Mouse (Mus musculus): ENCODE results near the gene Hc.

Hc gene

DNA sequence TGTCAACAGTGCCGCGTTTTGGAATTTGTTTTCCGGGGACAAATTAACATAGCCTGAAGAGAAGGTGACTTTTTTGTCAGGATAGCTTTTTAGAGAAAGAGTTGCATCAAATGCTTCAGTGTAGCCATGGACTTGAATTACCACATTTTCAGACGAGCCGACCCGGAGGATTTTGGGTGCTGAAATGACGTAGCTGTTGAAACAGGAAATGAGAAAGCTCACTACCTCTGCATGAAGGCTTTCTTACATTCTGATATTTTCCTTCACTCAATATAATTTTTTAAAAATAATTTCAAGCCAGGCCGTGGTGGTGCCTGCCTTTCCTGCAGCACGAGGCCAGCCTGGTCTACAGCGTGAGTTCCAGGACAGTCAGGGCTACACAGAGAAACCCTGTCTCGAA is 4.0 kb downstream of the Hc start:
- DNase-seq = no peak

DNA sequence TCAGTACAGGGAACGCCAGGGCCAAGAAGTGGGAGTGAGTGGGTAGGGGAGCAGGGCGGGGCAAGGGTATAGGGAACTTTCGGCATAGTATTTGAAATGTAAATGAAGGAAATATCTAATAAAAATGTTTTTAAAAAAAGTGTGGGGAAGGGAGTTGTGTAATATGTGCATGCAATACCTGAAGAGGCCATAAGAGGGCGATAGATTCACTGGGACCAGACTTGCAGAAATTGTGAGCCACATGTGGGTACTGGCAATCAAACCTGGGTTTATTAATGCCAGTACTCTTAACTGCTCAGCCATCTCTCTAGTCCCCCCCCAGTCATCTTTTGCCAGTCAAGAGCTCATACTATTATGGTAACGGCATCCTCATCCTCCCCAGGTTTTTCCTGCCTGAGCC is 12.4 kb downstream of the Hc start:
- DNase-seq = peak; percentile 20

DNA sequence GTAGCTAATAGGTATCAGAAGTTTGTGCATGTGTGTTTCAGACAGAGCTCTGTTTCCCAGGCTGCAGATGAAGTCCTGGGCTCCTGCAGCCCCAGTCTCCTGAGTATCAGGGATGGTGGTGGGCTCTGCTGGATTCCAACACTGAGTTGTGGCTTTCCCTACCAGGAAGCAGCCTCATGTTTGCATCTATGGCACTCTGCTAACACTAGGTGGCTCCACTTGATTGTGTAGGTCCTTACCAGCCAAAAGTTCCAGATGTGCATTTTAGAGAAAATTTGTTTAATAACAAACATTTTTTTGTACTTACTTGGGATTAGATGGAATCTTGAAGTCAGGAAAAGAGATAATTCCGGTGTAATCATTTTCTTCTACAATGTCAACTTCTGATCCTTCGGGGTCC is 16.3 kb downstream of the Hc start:
- DNase-seq = peak; percentile 62

DNA sequence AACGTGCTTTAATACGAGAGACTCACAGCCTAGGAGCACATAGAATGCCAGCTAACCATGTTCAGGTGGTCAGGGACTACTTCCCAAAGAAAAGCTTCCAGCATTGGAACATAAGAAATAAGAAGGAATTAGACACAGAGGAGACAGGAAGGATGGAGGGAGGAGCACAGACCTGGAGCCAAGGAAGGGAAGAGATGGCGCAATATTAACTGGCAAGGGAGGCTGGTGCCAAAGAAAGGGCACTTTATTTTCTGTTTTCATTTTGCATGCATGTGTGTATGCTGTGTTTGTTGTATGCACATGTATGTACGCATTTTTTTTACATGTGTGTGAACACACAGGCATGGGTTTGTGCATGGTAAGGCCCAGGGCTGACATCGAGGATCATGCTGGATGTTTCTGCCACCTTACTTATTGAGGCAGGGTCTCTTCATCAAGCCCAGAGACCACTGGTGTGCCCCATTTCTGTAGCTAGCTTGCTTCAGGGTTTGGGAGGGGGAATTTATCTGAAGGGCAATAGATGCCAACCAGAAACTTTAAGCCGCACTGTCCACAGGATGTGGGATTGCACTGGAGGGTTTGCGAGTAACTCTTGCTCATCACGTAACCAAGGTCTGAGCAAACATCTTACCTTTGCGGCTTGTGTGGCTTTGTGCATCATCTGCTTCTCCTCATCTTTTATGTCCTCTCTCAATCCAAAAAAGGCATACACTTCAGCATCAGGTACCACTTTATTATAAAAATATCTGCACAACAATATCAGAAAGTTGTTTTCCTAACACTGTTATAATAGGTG is 22.5 kb downstream of the Hc start:
- DNase-seq = no peak

DNA sequence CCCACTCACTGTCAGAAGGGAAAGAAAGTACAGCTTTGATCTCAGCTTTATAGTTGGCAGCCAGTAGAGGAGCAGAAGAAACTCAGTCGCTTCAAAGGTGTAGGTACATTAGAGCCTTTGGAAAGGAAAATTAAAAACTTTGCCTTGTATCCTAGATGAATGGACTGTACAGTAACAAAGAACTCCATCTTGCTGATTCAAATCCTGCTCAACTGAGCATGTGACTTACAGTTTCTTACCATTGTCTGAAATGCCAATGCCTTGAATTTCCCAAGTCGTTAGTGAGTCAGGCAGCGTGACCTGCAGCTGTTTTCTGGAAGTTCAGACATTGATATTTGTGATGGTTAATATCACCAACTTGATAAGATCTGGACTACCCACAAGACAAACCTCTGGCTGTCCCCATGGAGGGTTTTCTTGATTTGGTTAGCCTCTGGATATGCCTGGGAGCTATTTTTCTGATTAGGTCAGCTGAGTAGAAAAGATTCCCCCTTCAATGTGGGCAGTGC is 36.5 kb downstream of the Hc start:
- no peak for DNase-seq

DNA sequence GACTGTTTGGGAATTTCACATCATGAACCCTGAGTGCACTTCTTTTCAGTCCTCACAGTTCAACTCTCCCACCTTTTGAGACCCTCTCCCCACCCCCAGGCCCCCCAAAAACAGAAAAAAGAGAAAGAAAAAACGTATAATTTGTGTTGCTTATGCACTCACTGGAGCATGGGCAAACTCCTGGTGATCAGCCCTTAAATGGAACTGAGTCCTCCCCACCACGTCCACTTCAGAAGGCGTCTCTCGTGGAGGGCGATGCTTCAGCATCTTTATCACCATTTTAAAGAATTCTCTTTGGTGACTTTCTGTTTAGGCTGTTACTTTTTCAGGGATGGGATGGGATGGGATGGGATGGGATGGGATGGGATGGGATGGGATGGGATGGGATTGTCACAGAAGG is 39.4 kb downstream of the Hc start:
- DNase-seq = no peak

DNA sequence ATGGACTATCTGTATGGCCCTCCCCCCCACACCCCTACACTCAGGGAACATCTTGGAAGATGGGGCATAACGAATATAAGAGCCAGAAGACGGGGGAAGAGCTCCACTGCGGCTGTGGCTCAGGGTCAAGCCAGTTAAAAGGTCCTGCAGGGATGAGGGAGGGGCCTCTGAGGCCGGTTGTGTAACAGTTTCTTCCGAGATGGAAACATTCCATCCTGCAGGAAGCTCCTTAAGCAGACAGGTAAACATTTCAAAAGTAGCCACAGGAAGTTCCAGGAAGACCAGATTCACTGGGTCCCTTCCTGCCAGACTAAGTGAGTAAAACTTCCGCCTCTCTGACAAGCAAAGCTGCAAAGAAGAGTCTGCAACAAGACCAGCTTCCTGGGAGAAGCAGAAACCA is 45.4 kb downstream of the Hc start:
- DNase-seq = no peak

DNA sequence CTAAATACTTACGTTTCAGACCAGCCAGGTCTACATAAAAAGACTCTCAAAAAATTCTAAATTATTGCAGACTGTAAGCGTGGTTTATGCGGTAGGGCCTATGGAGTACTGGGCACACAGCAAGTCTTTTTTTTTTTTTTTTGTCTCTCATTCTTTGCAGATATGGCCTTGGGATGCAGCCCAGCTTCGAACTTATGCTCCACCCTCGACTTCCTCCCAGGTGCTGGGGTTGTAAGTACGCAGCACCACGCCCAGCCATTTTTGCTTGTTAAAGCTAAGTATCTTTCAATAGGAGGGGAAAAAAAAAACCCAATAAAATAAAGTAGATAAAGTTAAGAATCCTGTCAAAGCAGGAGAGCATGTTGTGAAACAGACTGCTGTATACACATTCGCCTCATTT is 49.6 kb downstream of the Hc start:
- DNase-seq = no peak

DNA sequence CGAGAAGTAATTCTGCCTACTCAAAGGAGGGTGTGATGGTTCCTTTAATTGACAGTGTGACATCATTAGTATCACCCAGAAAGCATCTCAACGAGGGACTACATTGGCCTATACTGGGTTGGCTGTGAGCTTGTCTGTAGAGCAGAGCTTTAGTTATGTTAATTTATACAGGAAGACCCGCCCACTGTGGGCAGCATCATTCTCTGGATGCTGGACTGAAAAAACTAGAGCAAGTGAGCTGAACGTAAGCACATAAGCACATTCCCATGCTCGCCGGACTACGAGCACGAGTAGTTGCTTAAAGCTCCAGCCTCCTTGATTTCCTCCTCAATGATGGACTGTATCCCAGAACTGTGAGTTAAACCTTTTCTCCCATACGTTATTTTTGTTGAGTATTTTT is 62.3 kb downstream of the Hc start:
- DNase-seq = no peak

DNA sequence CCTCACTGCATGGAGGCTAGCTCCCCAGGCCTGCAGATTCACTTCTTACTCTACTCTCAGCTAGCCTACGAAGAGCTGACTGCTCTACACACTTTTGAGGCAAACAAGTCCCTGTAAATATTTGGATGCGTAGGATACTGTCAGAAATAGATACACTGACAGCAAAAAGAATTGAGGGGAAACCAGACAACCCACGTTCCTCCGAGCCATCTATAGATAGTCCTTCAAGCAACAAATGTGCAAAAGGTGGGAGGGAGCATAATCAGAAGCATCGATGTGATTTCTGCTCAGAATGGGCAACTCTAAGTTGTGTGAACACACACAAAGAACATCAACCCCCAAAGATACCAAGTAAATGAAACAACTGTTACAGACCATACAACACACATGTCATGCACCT is 64.7 kb downstream of the Hc start:
- no peak for DNase-seq

DNA sequence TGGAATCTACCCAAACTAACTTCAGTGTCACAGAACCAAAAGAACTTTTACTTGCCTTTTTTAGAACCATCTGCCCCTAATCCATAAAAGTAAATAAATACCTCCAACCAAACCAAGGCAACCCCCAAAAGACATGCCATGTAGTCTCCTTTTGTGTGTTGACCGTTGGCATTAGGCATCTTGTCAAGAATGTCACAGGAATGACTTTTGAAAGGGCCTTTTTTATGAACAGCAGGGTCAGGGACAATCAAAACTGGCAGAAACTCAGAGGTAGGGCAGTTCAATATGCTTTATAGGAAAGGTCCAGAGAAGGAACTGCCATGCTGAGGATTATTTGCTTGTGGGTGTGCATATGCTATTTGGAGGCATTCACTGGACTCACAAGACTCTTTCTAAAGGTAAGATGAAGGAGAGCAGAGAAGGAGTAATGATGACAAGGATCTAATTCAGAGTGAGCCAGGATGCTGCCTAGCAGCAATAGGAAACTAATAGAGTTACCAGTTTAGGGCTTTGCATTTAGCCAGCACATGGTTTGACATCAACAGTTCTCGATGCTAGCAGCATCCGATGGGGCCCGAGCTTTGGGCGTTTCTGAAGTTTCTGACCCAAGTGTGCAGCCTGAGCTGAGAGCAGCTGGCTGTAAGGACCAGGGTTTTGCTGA is 67.4 kb downstream of the Hc start:
- DNase-seq = no peak

DNA sequence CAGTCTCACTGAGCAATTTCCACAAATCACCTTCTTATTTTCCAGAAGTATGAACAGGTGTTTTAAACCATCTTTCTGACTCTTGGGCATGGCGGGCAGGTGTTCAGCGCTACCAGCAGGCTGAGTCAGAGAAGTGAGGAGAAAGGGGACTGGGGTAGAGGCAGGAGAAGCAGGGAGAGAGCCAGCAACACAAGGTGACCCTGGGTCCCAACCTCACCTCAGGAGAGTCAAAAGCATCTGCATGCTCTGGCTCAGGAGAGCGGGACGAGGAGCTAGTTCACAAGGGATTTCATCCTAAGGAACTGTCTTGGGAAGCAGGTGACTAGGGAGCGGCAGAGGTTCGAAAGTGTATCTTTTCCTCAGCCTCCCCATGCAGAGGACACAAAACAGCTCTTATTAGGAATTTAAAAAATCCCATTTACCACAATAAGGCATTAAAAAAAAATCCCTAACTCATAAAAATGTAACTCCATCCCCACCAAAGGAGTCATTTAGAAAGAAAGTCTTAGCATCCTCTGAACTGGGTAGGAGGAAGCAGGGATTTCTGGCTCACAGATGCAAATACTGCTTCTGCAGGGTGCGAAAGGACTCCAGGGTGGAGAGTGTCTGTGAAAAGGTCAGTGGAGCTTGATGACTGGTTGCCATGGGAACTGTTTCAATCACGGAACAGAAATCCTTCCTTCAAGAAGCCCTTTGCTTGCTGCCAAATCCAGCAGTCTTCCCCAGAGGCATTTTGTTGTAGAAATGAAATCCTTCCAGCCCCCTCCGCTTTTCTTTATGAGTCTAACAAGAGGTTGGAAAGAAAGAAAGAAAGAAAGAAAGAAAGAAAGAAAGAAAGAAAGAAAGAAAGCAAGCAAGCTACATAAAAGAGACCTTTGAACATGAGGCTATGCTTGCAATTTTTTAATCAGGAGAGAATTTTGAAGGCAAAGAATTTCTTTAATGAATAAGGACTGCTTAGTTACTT is 68.2 kb downstream of the Hc start:
- no peak for DNase-seq

DNA sequence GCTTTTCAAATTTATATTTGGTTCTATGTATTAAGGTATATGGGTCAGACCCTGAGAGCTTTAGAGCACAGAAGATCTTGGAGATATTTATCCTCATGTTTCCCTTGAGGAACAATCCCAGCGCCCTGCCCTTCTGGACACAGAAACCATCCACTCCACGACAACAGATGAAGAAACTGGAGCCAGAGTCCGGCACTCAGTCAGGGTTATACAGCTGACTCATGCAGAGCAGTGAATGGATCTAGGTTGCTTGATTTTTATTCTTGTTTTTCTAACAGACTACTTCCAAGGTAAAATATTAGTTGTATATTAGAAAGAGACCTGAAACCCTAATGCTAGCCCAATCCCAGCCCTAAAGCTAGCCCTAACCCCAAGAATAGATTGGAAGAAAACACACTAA is 69.3 kb downstream of the Hc start:
- DNase-seq = no peak

DNA sequence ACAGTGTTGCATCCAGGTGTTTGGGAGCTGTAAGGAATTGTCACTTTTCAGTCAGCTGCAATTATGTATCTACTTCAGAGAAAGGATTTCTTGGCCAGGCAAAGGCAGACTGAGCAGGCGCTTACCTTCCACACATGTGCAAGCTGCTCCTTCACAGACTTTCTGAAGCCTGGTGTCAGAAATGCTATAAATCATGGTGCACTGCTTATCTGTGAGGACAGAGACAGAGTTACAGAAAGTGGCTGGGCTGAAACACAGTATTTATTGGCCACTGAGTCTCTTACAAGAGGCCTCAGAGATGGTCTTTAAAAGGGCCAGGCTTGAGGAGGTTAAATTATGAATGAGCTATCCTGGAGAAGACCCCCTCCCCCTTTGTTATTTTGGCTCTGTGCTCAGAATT is 71.5 kb downstream of the Hc start:
- DNase-seq = no peak

DNA sequence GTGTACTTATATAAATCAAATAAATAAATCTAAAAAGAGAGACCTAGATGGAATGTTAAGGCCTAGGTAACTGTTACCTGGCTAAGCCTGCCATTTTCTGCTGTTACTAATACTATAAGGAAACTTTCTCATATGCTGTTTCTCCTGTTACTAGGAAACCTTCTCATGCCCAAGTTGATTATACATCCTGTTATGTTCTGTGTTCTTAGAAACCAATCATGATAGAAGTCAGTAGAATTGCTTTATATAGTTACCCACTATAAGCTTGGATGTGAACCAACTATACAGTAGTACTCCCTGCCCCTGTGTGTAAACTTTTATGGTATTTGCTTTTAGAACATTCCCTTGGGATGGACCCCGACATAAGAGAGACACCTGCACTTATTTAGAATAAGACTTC is 73.6 kb downstream of the Hc start:
- DNase-seq = no peak

DNA sequence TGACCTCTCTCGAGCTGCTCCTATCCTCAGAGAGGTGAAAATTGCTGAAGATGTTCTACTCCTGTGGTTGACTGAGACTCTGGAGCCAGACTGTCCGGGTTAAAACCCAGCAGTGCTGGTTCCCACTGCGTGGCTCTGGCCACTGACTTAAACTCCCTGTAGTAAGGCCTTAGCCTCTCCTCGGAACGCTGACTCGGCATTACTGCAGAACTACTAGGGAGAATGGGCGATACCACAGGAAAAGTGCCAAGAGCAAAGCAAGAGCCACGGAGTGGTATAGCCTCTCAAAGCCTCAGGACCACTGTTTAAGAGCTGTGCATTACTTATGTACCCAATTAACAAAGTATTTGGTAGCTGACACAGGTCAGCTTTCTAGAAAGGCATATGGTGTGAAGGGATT is 76.4 kb downstream of the Hc start:
- DNase-seq = no peak

DNA sequence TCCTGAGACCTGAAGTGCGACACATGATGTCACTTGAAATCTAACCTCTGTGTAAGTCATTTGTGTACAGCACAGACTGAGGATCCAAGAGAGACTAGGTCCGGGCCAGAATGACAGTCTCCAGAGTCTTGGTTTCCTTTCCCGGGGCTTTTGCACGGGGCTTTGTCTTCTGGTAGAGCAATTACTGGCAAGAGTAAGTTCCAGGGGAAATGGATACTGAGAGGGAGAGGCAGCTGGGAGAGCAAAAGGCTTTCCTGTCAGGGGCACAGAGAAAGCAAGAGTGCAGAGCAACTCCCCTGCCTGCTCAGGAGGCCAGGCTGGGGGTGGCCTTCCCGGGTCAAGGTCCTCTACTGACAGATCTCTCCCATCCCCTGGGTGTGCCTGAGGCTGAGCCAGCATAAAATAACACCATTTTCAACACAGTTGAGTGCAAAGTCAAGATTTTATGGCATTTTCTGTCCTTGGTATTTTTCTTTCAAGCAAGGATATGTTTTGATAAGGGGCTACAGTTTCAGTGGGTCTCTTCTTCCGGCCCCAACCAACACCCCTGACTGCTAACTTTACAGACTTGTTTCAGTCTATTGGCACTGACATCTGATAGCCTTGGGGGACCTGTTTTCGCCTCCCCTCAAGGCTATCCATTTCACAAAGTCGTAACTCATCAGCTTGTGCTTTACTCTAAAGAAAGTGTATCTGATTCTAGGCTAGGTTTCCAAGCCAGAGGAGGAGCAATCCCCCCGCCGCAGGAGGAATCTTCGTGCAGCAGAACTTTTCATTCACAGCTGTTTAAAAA is 78.1 kb downstream of the Hc start:
- DNase-seq = peak; percentile 54

DNA sequence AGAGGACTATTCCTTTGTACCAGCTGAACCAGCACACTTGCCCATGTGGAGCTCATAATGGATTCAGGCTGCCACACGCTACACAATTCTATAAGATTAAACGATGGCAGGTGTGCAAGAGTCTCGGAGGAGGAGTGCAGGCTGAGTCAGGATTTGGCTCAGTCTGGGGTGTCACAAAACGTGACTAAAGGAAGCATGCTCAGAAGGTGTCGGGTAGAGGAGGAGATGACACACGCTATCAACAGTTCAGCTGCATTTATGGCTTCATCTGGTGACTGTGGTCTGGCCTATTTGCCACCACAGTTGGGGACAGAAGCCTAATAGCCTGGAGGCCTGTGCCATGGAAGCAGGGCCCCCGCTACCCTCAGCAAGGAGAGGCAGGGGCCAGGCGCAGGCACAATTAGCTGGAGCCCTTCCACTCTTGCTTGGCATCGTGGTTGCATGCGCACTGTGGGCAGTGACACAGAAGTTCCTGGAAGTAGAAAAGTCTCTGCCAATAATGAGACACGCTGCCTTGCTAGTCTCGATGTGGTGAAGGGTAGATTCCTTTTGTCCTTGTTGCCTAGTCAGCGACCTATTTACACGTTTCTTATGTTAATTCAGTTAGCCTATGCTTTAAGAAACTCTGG is 79.0 kb downstream of the Hc start:
- DNase-seq = no peak

DNA sequence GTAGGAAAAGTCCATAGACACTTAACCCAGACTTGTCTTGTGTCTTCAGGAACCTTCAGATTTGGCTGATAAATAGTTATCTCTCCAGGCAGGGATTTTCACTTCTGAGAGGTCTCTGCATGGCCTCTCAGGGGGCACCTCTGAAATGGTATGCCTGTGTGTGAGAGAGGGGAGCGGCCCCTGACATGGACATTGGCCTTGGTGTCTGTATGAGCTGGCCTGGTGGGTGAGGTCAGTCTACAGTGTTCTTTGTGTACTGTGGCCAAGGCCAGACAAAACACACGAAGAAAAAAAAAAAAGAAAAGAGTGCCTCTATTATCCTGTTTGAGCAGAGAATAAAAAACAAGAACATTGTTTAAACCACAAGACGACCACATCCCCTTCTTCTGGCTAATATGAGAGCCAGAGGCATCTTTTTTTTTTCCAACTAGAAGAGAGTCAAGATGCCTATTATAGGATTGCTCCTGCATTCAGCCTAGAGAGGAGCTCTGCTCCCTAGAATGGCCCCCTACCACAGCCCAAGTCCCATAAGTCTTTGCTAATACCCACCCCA is 81.7 kb downstream of the Hc start:
- DNase-seq = no peak

DNA sequence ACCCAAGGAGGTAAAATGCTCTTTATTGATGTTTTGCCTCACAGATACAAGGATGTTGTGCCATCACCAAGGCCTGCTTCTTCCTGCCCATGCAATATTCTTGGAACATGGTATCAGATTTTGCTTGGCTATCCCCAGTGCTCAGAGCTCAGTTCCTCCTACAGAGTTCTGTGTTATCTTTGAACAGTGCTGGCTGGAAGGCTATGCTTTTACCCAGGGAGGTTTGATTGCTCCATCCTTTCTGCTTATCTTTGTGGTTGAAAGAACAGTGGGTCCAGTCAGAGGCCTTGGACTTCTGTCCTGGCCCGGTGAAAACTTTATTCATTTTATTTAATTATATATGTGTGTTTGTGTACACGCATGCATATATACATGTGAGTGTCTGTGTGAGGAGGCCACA is 83.0 kb downstream of the Hc start:
- DNase-seq = no peak

DNA sequence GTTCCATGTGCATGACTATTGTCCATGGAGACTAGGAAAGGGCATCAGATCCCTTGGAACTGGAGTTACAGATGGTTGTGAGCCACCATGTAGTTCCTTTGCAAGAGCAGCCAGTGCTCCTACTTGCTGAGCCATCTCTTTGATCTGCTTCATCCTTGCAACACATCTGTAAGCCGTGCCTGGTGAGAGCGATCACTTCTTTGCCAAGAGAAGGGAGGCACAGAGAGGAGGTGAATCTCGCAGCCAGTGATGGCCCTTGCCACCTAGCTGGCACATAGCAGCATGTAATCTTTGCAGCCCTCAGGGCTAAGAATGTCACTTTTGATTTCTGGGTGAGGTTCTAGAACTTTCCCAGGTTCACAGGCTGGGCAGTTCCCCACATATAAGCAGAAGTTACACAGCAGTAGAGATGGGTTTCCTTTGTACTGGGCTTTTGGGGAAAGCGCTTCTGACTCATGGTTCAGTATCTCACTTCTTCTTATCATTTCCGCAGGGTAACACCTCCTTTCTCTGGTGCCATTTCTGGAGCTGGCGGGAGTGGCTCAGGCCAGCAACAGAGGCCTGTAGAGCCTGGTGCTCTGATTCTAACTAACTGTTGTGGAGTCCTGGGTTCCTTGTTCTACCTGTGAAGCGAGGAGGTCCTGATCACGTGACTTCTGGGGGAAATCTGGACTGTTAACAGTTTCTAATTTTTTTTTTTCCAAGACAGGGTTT is 84.1 kb downstream of the Hc start:
- DNase-seq = no peak
